Mouse (Mus musculus) midbrain, embryonic 10.5 days (tissue): Measurements from ENCODE around the gene Trpm3. TPM values are rescaled to one million over a fixed set of nuclear protein-coding genes. Genes with fewer than 3 reads are reported as not detected.

Experiments
- DNase-seq: peaks from one replicate; pipeline ENCODE4 v3.0.0-alpha.2; 2017; ENCODE audit warnings: low spot score
- H3K27ac ChIP-seq: fragments of 300-500 bp; sonication (generic); replicated peaks from 2 replicates; pipeline ENCODE4 v1.5.1; 2016; ENCODE audit warnings: mild to moderate bottlenecking
- H3K27me3 ChIP-seq: fragments of 300-500 bp; sonication (generic); 2 replicates; pipeline ENCODE4 v1.6.1; 2016; ENCODE audit warnings: low read depth, mild to moderate bottlenecking; ENCODE audit not compliant: poor library complexity, severe bottlenecking
- H3K36me3 ChIP-seq: fragments of 300-500 bp; sonication (generic); 2 replicates; pipeline ENCODE4 v1.6.1; 2016; ENCODE audit warnings: mild to moderate bottlenecking, moderate library complexity
- H3K4me1 ChIP-seq: fragments of 300-500 bp; sonication (generic); 2 replicates; pipeline ENCODE4 v1.6.1; 2016
- H3K4me3 ChIP-seq: fragments of 300-500 bp; sonication (generic); 2 replicates; pipeline ENCODE4 v1.5.1; 2016; ENCODE audit warnings: mild to moderate bottlenecking, moderate library complexity
- H3K9me3 ChIP-seq: fragments of 300-500 bp; sonication (generic); replicated peaks from 2 replicates; pipeline ENCODE4 v1.6.1; 2016; ENCODE audit warnings: mild to moderate bottlenecking
- WGBS: fragments of 180-500 bp; shearing (Covaris S2); methylation state at CpG from one replicate; pipeline ENCODE4 v1.1.7; 2016; 5-methylcytosine and 5-hydroxymethylcytosine counted together
- polyA plus RNA-seq: library from polyadenylated mRNA; unstranded; fragments of >200 nt; fragmentation: Nextera tagmentation; extraction: Ambion mirVana; gene quantifications from 2 replicates; pipeline ENCODE4 v1.2.1, GENCODE M21; 2016

Gene Trpm3
- polyA plus RNA-seq, 1 experiment from 2014 or later: 4.4 TPM

DNA sequence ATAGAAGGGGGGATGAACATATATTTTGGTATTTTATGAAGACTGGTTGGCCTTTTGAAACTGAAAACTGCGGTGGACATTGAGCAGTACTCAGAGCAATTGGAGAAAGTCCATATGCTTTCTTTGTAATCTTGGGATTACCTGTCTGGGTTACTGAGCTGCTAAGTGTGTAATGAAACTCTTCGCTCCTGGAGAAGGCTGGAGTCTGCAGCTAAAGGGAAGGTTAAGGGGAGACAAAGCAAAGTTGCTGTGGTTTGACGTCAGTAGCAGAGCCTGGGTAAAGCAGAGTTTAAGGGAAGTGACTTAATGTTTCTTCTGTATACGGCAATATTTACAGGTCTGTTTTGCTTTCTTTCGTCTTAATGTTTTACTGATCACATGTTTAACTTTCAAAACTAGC is 554.1 kb downstream of the Trpm3 start:
- H3K4me1 ChIP-seq: peaks cover 24% of the 10 kb centered on the region
- 74% methylated on average over 5 of the region's 5 CpGs for WGBS
- H3K27me3 ChIP-seq: peaks cover 17% of the 10 kb centered on the region; the same call in 1 of the 2 replicates
- no peaks in the 10 kb centered on the region for H3K36me3 ChIP-seq
- DNase-seq: no peak
- H3K9me3 ChIP-seq: no peaks in the 10 kb centered on the region
- H3K4me3 ChIP-seq: no peak overlapping the region; the same call in 1 of the 2 replicates
- H3K27ac ChIP-seq: no peak overlapping the region

DNA sequence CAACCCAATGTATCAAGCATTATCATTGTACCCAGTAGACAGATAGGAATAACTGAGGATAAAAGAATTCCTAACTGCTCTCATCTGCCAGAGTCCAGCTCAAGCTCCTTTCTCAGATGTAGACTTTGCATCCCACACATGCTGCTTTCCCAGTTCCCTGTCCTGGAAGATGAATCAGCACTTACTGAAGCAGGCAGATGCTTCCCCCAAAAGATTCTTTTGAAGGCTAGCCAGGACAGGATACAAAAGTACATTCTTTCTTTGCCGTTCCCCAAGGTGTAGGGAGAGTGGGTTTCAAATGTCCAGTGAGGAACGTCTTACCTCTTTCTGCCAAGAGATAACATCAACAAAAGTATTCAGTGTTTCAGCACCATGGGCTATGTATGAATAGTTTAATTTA is 556.6 kb downstream of the Trpm3 start:
- no peak for DNase-seq
- peaks cover 24% of the 10 kb centered on the region for H3K4me1 ChIP-seq
- H3K27ac ChIP-seq: no peak overlapping the region
- no peaks in the 10 kb centered on the region for H3K36me3 ChIP-seq
- H3K4me3 ChIP-seq: no peak overlapping the region
- WGBS: 80% methylated on average over 2 of the region's 2 CpGs
- H3K27me3 ChIP-seq: peaks cover 24% of the 10 kb centered on the region
- no peaks in the 10 kb centered on the region for H3K9me3 ChIP-seq

DNA sequence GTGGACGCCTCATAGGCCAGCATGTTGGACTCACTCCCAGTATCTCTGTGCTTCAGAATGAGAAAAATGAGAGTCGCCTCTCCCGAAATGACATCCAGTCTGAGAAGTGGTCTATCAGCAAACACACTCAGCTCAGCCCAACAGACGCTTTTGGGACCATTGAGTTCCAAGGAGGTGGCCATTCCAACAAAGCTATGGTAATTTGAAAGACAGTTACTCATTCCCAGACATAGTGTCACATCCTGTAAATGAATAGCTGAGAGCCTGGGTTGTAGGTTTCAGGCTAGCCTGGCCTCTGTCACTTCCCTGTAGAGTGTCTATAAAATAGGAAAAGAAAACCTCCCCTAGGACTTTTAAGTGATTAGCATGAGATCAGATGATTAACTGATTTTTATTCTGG is 559.9 kb downstream of the Trpm3 start:
- H3K4me3 ChIP-seq: no peak overlapping the region
- whole genome bisulfite sequencing: 86% methylated on average over 4 of the region's 4 CpGs
- peaks cover 32% of the 10 kb centered on the region for H3K27me3 ChIP-seq

DNA sequence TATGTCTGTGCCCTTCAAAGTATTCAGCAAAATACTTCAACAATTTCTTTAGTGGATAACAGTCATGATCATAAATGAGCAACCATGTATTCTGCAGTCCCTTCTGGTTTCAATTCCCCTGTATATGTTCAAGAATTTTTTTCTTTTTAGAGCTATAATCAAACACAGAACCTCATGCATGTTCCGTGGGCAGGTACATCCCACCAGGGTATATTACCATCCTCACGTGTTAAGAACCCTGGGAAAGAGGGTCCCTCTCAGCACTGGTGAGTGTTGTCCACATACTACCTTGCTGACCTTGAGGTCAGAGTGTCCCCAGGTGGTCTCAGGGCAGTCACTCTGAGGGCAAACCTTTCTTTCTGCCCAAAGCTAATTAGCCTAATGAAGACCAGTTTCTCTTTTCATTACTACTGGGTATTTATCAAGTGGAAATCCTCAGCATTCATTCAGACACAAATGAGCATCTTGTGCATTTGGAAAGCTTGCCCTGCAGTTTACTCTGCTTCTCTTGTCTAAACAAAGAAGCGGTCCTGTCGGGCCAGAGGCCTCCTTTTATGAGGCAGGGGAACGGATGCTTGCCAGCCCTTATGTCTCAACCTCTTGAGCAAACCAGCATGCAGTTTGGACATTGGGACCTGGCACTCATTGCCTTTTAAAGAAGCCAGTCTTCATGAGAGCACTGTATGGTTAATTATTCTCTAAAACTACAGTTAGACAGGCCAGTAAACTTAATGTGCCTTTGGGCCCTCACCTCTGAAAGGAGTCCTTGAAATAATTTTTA is 562.2 kb downstream of the Trpm3 start:
- Histone ChIP-seq H3K27ac (no peak overlapping the region), H3K4me1 (peaks cover 14% of the 10 kb centered on the region), H3K9me3 (no peaks in the 10 kb centered on the region), H3K27me3 (peaks cover 24% of the 10 kb centered on the region), H3K36me3 (no peaks in the 10 kb centered on the region), H3K4me3 (no peak overlapping the region)
- DNase-seq: no peak
- WGBS: 30% methylated on average over 5 of the region's 5 CpGs

More for the DNA sequence above, 559.9 kb downstream of the Trpm3 start:
- no peaks in the 10 kb centered on the region for H3K9me3 ChIP-seq
- DNase-seq: no peak
- no peak overlapping the region for H3K27ac ChIP-seq
- H3K36me3 ChIP-seq: no peaks in the 10 kb centered on the region
- peaks cover 17% of the 10 kb centered on the region for H3K4me1 ChIP-seq

DNA sequence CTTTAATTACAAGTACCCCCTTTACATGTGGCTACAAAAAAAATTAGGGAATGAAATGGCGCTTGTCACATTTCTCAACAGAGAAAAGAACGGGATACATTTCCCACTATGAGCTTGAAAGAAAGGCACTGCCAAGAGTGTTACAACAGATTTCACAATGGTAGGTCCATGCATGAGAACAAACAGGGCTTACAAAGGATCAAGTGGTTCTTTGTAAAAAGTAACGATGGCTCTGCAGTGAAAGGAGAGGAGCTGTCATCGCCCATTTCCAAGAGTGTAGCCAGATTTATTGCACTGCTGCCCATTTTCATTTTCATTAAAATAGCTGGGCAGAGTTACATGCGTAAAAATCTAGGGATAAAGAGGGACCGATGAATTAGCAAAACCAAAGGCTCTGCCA is 565.0 kb downstream of the Trpm3 start:
- H3K9me3 ChIP-seq: no peaks in the 10 kb centered on the region
- DNase-seq: no peak
- no peaks in the 10 kb centered on the region for H3K36me3 ChIP-seq
- H3K4me3 ChIP-seq: no peak overlapping the region
- no peak overlapping the region for H3K27ac ChIP-seq
- H3K27me3 ChIP-seq: peaks cover 14% of the 10 kb centered on the region
- H3K4me1 ChIP-seq: peaks cover 14% of the 10 kb centered on the region
- 56% methylated on average over 6 of the region's 6 CpGs for WGBS

DNA sequence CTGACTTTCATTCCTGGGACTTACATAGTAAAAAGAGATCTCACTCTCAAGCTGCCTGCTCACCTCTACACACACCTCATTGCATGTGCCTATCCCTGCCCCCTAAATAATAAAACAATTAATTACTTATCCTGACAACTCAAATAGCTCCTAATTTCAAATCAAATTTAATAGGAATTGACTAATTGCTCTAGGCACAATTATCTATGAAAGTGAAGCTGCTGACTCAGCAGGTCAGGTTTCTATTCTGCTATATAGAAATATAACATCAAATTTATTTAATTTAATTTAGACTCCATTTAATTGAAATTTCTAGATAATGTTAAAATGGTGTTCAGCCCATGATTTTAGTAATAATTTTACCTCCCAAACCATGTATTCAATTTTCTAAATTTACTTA is 566.6 kb downstream of the Trpm3 start:
- Histone ChIP-seq H3K4me3 (no peak overlapping the region), H3K36me3 (no peaks in the 10 kb centered on the region), H3K9me3 (no peaks in the 10 kb centered on the region), H3K27ac (no peak overlapping the region), H3K4me1 (peaks cover 14% of the 10 kb centered on the region), H3K27me3 (peaks cover 14% of the 10 kb centered on the region)
- DNase-seq: no peak

DNA sequence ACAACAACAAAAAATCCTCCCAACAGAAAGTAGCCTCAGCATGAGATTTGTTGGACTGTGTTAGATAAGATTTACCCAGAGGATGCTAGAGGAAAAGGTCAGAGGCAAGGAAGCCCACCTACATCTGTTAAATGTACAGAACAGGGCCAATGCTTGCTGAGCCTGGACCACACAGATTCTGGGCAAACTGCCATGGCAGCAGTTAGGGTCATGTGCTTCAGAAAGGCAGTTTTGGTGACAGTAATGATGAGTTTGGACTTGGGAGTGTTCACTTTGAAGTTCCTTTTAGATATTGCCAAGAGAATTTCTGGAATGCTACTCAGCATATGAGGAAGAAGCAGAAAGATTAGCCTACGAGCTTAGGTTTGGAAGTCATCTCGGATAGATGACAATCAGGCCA is 580.2 kb downstream of the Trpm3 start:
- 89% methylated on average over 2 of the region's 2 CpGs for WGBS
- Histone ChIP-seq H3K9me3 (no peaks in the 10 kb centered on the region), H3K4me3 (no peak overlapping the region), H3K27me3 (no peaks in the 10 kb centered on the region), H3K4me1 (no peaks in the 10 kb centered on the region), H3K27ac (no peak overlapping the region), H3K36me3 (no peaks in the 10 kb centered on the region)
- DNase-seq: no peak

DNA sequence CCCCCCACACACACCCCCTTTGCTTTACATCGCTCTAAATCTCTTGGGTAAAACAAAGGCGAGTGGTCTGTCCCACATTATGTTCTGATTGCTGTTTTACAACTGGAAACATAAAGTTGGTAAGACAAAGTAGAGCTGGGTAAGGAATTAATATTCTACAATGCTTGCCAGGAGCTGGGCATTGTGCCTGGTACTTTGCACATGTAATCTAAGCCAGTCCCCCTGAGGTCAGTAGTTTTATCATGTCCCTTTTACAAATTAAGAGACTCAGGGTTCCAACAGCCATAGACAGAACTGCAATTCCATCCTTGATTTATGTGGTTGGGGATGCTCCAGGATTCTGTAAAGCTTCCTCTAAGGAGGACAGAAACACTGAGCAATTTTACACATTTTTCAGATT is 591.0 kb downstream of the Trpm3 start:
- WGBS: 89% methylated on average over 2 of the region's 2 CpGs
- H3K27ac ChIP-seq: no peak overlapping the region
- no peak for DNase-seq
- H3K27me3 ChIP-seq: no peaks in the 10 kb centered on the region
- no peaks in the 10 kb centered on the region for H3K36me3 ChIP-seq
- H3K4me3 ChIP-seq: no peak overlapping the region
- H3K4me1 ChIP-seq: peaks cover 11% of the 10 kb centered on the region
- H3K9me3 ChIP-seq: no peaks in the 10 kb centered on the region

DNA sequence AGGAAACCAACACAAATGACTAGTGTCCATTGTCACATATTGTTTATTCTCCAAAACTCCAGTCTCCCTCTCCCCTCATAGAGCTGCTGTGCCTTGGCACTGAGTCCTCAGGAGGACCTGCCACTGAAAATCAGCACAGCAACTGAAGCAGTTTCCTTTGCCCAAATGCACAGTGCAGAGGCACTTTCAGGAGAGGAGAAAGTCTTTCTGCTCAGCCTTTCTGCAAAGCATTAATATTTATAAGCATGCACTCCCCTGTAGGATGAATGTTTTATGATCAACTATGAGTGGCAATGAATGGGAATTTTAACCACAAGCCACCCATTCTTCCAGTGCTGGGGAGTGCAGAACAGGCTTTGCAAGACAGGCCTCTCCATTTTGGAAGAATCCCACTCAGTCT is 592.1 kb downstream of the Trpm3 start:
- no peaks in the 10 kb centered on the region for H3K9me3 ChIP-seq
- no peaks in the 10 kb centered on the region for H3K27me3 ChIP-seq
- no peak overlapping the region for H3K4me3 ChIP-seq
- peaks cover 11% of the 10 kb centered on the region for H3K4me1 ChIP-seq
- no peak overlapping the region for H3K27ac ChIP-seq
- no peak for DNase-seq
- H3K36me3 ChIP-seq: no peaks in the 10 kb centered on the region

DNA sequence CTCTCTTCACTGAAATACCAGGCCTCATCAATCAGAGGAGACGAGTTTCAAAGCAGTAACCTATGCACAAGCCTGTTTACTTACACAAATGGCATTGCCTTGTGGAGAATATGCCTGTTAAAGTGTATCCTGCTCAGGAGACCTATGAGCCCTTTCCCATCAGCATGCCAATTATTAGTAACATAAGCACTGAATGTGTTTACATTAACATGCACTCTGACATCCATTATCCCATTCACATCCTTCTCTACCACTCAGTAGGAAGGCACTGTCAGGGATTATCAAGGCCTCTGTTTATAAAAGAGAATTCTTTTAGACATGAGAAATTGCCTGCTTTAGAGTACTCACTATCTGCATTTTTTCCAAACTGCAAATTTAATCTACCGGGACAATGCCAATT is 598.0 kb downstream of the Trpm3 start:
- H3K4me3 ChIP-seq: no peak overlapping the region
- 83% methylated on average over 2 of the region's 2 CpGs for WGBS
- no peaks in the 10 kb centered on the region for H3K36me3 ChIP-seq
- H3K9me3 ChIP-seq: no peaks in the 10 kb centered on the region
- DNase-seq: no peak
- H3K4me1 ChIP-seq: peaks cover 9% of the 10 kb centered on the region
- H3K27ac ChIP-seq: no peak overlapping the region
- no peaks in the 10 kb centered on the region for H3K27me3 ChIP-seq

DNA sequence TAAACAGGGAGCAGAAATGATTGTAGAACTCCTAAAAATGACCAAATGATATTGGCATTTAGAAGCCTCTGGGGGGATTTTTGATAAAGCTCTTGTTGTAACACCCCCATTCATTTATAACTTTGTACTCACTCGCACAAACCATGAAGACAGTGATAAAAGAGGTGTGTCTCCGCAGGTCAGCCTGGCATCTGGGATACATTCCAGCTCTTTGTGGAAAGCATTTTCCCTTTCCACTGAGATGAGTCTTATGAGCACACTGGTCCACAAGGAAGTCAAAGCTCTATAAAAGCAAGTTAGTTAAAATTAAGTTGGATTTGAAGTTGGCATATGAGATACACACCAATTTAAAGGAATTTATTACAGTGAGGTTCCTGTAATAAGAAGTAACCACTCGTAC is 600.4 kb downstream of the Trpm3 start:
- Histone ChIP-seq H3K27me3 (no peaks in the 10 kb centered on the region), H3K4me3 (no peak overlapping the region), H3K4me1 (no peaks in the 10 kb centered on the region; the same call in 1 of the 2 replicates), H3K36me3 (no peaks in the 10 kb centered on the region), H3K9me3 (no peaks in the 10 kb centered on the region), H3K27ac (no peak overlapping the region)
- no peak for DNase-seq
- WGBS: 91% methylated on average over 3 of the region's 3 CpGs

DNA sequence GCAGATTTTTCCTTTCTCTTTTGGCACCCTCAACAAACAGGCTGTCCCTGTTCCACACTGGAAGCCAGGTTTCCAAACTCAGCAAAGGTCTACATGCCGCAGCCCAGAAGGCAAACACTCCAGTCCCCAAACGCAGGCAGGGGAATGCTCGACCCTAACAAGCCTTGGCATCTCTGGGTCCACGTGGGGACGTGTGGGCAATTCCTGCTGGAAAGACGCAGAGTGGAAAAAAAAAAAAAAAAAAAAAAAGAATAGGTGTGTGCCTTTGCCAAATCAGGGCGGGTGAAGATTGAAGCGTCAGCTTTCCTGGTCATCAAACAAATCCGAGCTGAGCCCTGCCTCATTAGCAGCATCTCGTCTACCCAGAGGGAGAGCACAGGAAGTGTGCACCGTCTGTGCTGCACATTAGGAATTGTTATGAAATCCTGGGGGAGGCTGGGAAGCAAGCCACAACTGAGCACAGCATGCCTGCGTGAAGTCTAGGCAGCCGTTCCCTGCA is 614.5 kb downstream of the Trpm3 start:
- no peak overlapping the region for H3K27ac ChIP-seq
- H3K36me3 ChIP-seq: no peaks in the 10 kb centered on the region
- no peak overlapping the region for H3K4me3 ChIP-seq
- DNase-seq: no peak
- 76% methylated on average over 13 of the region's 13 CpGs for WGBS
- peaks cover 10% of the 10 kb centered on the region; the same call in 1 of the 2 replicates for H3K4me1 ChIP-seq
- H3K27me3 ChIP-seq: no peaks in the 10 kb centered on the region
- H3K9me3 ChIP-seq: no peaks in the 10 kb centered on the region

DNA sequence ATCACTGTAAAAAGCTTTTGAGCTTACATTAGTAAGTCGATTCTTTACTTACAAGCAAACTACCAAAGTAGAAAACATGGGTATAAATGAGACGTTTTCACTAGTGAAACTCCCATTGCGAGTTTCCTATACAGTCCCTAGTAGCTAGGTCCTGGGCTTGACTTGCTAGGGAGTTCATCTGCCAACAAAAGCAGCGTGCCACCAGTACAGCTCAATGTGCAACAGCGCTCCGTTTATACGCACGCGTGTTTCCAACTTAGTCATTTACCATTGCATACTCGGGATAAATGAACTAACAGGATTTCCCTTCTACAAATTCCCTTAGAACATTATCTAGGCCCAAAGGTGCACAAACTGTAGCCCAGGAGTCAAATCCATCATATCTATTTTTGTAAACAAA is 615.2 kb downstream of the Trpm3 start:
- no peaks in the 10 kb centered on the region for H3K36me3 ChIP-seq
- H3K27me3 ChIP-seq: no peaks in the 10 kb centered on the region
- peaks cover 10% of the 10 kb centered on the region; the same call in 1 of the 2 replicates for H3K4me1 ChIP-seq
- 93% methylated on average over 10 of the region's 10 CpGs for WGBS
- no peak overlapping the region for H3K4me3 ChIP-seq
- DNase-seq: no peak
- H3K27ac ChIP-seq: no peak overlapping the region
- H3K9me3 ChIP-seq: no peaks in the 10 kb centered on the region
